Mouse (Mus musculus) heart, embryonic 14.5 days (tissue): ENCODE data around the gene Itga9. TPM values are rescaled to one million over a fixed set of nuclear protein-coding genes. Genes with fewer than 3 reads are reported as not detected.
A peak's percentile ranks its signal among the peaks of the same experiment; 100 is the strongest.

Experiments
- ATAC-seq: fragments of 200-750 bp; cut with Nextera tagmentation; 2 replicates; pipeline ENCODE4 v1.8.0; 2017; ENCODE audit warnings: low read depth, moderate TSS enrichment; ENCODE audit not compliant: insufficient number of reproducible peaks, insufficient read depth, low FRiP score
- H3K27ac ChIP-seq, 2 experiments: fragments of 200-500 bp in 1 of 2; fragments of 300-500 bp in 1 of 2; sonication (generic) in 1 of 2; replicated peaks in 1 of 2; 2 replicates each; pipeline ENCODE4 v1.5.1; 2012 to 2014; ENCODE audit warnings: low read depth in 2 of 2, low read length in 2 of 2, control low read depth in 1 of 2, mild to moderate bottlenecking in 1 of 2, mixed read lengths in 1 of 2; ENCODE audit not compliant: control insufficient read depth in 1 of 2, insufficient read depth in 1 of 2
- H3K27me3 ChIP-seq: fragments of 300-500 bp; sonication (generic); 2 replicates; pipeline ENCODE4 v1.6.1; 2014; ENCODE audit warnings: mild to moderate bottlenecking, low read length, control low read depth; ENCODE audit not compliant: control insufficient read depth, insufficient read depth
- H3K36me3 ChIP-seq: fragments of 300-500 bp; sonication (generic); 2 replicates; pipeline ENCODE4 v1.6.1; 2014; ENCODE audit warnings: mild to moderate bottlenecking, control low read depth, low read length, mixed read lengths; ENCODE audit not compliant: control insufficient read depth, insufficient read depth
- H3K4me1 ChIP-seq, 2 experiments: fragments of 200-500 bp in 1 of 2; fragments of 300-500 bp in 1 of 2; sonication (generic) in 1 of 2; 2 replicates each; pipeline ENCODE4 v1.6.1; 2012 to 2014; ENCODE audit warnings: low read length in 2 of 2, control low read depth in 1 of 2, mixed read lengths in 1 of 2; ENCODE audit not compliant: control insufficient read depth in 2 of 2, insufficient read depth in 2 of 2
- H3K4me2 ChIP-seq: fragments of 300-500 bp; sonication (generic); 2 replicates; pipeline ENCODE4 v1.6.1; 2014; ENCODE audit warnings: mild to moderate bottlenecking, low read length
- H3K4me3 ChIP-seq, 2 experiments: fragments of 200-500 bp in 1 of 2; fragments of 300-500 bp in 1 of 2; sonication (generic) in 1 of 2; 2 replicates each; pipeline ENCODE4 v1.5.1; 2012 to 2014; ENCODE audit warnings: low read length in 2 of 2, mild to moderate bottlenecking in 2 of 2, control low read depth in 1 of 2, low read depth in 1 of 2, moderate library complexity in 1 of 2; ENCODE audit not compliant: control insufficient read depth in 1 of 2, insufficient read depth in 1 of 2
- H3K9ac ChIP-seq: fragments of 300-500 bp; sonication (generic); 2 replicates; pipeline ENCODE4 v1.6.1; 2014; ENCODE audit warnings: mild to moderate bottlenecking, low read length
- H3K9me3 ChIP-seq: fragments of 300-500 bp; sonication (generic); 2 replicates; pipeline ENCODE4 v1.6.1; 2016; ENCODE audit warnings: low read length, control low read depth; ENCODE audit not compliant: control insufficient read depth
- WGBS: fragments of 180-500 bp; shearing (Covaris S2); extraction: QIAGEN DNeasy Blood & Tissue Kit; methylation state at CpG from one replicate; pipeline ENCODE4 v1.1.7; 2014; 5-methylcytosine and 5-hydroxymethylcytosine counted together
- polyA plus RNA-seq: library from polyadenylated mRNA; unstranded; fragments of >200 nt; fragmentation: Nextera tagmentation; extraction: Ambion mirVana; gene quantifications from 2 replicates; pipeline ENCODE4 v1.2.1, GENCODE M21; 2014

Gene Itga9
- polyA plus RNA-seq, 1 experiment from 2014 or later, result 15.2 TPM

DNA sequence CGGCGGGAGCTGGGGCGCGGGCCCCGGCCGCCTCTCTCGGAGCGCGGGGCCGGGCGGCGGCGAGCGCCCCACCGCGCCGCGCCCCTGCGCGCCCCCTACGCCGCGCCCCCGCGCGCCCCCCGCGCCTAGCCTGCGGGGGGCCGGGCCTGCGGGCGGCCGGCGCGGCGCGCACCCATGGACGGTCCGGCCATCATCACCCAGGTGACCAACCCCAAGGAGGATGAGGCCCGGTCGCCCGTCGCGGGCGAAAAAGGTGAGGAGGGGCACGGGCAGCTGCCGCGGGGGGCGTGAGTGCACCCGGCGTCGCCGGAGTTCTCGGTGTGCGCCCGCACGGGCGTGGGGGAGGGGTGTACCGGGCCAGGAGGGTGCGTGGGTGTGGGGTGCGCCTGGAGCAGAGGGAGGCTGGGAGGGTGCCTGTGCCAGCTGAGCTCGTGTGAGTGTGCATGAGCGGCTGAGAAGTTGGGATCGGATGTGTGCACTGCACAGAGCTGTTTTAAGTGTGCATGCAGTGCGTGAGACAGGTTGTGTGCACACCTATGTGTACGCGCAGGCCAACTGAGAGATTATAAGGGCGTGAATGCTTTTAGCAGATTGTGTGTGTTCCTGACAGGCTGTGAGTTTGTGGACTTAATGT is 320.3 kb downstream of the Itga9 start:
- Histone ChIP-seq H3K36me3 (no peaks in the 10 kb centered on the region), H3K9me3 (no peaks in the 10 kb centered on the region), H3K4me1 (peaks cover 9 to 26% of the 10 kb centered on the region in 2 experiments; a peak in 3 of 4 replicates), H3K27ac (peak overlapping the region in 1 of 2 experiments; percentile 69; a peak in 2 of 4 replicates), H3K9ac (peak overlapping the region; percentile 81), H3K27me3 (no peaks in the 10 kb centered on the region), H3K4me2 (peak overlapping the region; percentile 93), H3K4me3 (peak overlapping the region; percentile 82 to 87)
- 0 out of 2 replicates have a peak, but pooled peaks have one; percentile 3 for ATAC-seq
- WGBS, result 3% methylated on average over 28 of the region's 68 CpGs

DNA sequence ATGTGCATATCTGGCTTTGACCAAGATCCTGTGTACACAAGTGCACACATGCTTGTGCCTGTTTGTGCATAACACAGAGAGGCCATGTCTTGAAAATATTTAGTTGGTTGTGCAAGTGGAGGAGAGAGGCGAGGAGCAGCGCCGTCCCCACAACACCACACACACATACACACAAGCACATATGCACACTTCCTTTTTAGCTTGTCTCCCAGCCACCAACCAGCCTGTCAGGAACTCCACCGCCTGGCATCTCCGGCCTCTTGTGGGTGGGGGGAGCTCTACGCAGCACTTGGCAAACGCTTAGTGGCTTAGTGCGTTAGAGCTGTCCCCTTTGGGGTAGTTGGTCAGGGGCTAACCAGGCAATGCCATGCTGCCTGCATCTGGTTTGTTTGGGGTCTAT is 321.0 kb downstream of the Itga9 start:
- H3K9me3 ChIP-seq, result no peaks in the 10 kb centered on the region
- H3K27me3 ChIP-seq, result no peaks in the 10 kb centered on the region
- no peak for ATAC-seq
- H3K36me3 ChIP-seq, result no peaks in the 10 kb centered on the region
- H3K9ac ChIP-seq, result peak overlapping the region; percentile 81
- H3K4me3 ChIP-seq, result peak overlapping the region; percentile 82 to 87
- peaks cover 9 to 26% of the 10 kb centered on the region in 2 experiments; a peak in 3 of 4 replicates for H3K4me1 ChIP-seq
- H3K4me2 ChIP-seq, result peak overlapping the region; percentile 93
- H3K27ac ChIP-seq, result peak overlapping the region in 1 of 2 experiments; percentile 69; a peak in 2 of 4 replicates
- WGBS, result 24% methylated on average over 8 of the region's 8 CpGs

DNA sequence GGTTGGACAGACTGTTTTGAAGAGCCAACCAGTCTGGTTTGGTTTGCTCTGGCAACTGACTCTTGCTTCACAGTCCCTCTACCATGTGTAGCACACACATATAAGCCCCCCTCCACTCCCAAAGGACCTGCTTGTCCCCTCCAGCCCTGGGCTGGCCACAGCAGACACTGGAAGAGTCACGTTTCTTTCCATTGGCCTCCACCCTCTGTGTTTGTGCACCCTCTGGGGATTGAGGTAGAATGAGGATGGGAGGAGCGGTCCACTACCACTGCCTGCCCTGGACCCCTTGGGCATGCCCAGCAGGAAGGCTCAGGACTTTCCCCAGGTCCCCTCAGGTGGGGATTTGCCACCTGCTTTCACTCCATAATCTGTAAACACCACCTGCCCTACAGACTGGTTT is 321.5 kb downstream of the Itga9 start:
- no peak for ATAC-seq
- Histone ChIP-seq H3K36me3 (no peaks in the 10 kb centered on the region), H3K4me1 (peaks cover 9 to 26% of the 10 kb centered on the region in 2 experiments; a peak in 3 of 4 replicates), H3K4me2 (peak overlapping the region; percentile 93), H3K9me3 (no peaks in the 10 kb centered on the region), H3K4me3 (0 out of 4 replicates have a peak overlapping the region, but pooled peaks of 1 of the 2 experiments have one; percentile 87), H3K9ac (peak overlapping the region; percentile 81; the same call in 1 of the 2 replicates), H3K27me3 (no peaks in the 10 kb centered on the region), H3K27ac (no peak overlapping the region)
- 51% methylated on average over 2 of the region's 2 CpGs for WGBS

DNA sequence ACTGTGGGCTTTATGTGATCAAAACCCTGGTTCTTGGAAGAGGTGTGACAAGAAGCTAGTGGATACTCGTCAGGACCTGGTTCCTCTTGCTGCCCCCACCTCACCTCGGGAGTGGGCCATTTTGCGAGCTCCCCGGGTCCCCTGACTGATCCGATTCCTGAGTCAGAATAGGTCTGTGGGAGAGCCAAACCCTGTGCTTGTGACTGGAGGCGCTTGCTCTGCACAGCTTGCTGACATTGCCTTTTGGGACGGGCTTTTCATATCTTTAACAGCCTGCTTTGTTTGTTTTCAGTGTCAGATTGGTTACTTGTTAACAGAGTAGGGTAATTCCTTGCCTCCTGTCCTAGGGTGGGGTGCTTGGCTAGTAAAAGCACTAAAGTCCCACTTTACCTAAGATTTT is 322.2 kb downstream of the Itga9 start:
- ATAC-seq, result no peak
- 0 out of 2 replicates have a peak overlapping the region, but pooled peaks have one; percentile 21 for H3K9ac ChIP-seq
- peaks cover 9 to 26% of the 10 kb centered on the region in 2 experiments; a peak in 3 of 4 replicates for H3K4me1 ChIP-seq
- WGBS, result 58% methylated on average over 7 of the region's 7 CpGs
- no peaks in the 10 kb centered on the region for H3K27me3 ChIP-seq
- H3K9me3 ChIP-seq, result no peaks in the 10 kb centered on the region
- no peak overlapping the region for H3K4me2 ChIP-seq
- H3K36me3 ChIP-seq, result no peaks in the 10 kb centered on the region
- H3K4me3 ChIP-seq, result no peak overlapping the region
- no peak overlapping the region for H3K27ac ChIP-seq

DNA sequence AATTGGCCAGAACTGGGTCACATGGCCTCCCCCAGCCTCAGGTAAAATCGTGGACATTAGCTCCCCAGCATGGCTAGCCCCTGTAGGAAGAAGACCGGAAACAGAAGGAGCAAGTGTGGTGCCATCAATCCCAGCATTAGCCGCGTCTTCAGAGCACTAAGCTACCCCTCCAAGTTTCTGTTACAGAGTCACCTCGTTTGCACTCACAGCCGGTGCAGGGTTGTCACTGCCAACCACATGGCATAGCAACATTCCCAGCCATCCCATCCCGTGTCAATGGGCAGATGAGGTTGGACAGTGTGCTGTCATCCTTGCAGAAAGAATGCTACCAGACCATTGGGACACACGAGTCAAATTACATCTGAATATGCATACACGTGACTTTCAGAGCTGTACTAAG is 324.1 kb downstream of the Itga9 start:
- H3K36me3 ChIP-seq, result no peaks in the 10 kb centered on the region
- no peak overlapping the region for H3K9ac ChIP-seq
- 67% methylated on average over 9 of the region's 9 CpGs for WGBS
- H3K4me2 ChIP-seq, result no peak overlapping the region
- no peaks in the 10 kb centered on the region for H3K27me3 ChIP-seq
- H3K9me3 ChIP-seq, result no peaks in the 10 kb centered on the region
- H3K27ac ChIP-seq, result no peak overlapping the region
- H3K4me1 ChIP-seq, result peaks cover 9 to 28% of the 10 kb centered on the region in 2 experiments
- no peak for ATAC-seq
- no peak overlapping the region for H3K4me3 ChIP-seq

DNA sequence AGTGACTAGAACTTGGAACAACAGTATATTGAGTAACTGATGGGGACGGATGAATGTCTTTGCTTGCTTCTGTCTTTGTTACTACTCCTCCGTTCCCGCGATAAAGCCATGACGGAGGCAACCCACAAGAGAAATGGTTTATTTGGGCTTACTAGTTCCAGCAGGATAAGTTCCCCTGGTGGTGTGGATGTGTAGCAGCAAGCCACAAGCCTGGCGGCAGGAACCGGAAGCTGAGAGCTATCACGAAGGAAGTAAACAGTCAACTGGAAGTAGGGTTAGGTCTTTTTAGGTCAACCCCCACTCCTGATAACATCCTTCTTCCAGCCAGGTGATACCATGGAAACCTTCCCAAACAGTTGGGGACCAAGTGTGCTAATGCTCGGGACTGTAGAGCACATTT is 327.3 kb downstream of the Itga9 start:
- Histone ChIP-seq H3K9ac (no peak overlapping the region), H3K4me2 (no peak overlapping the region), H3K4me1 (peaks cover 15 to 27% of the 10 kb centered on the region in 2 experiments), H3K27me3 (no peaks in the 10 kb centered on the region), H3K27ac (no peak overlapping the region), H3K36me3 (no peaks in the 10 kb centered on the region), H3K4me3 (no peak overlapping the region), H3K9me3 (no peaks in the 10 kb centered on the region)
- WGBS, result 77% methylated on average over 9 of the region's 9 CpGs
- ATAC-seq, result no peak

DNA sequence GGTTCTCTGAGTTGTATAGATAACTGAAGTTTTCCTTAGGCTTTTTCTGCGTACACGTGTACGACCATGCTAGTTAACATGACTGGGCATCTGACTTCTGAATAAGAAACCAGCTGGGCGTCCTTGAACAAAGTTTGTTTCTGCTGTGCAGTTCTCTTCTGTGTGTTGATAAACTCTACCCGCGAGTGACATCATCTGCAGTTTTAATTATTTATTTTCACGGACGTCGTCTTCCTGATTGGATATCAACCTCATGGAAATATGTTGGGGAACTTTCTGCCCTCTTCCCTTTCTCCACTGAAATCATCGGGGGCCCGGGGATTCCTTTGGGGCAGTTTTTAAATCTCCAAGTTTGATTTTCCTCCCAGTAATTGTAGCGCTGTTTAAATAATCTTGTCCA is 327.8 kb downstream of the Itga9 start:
- ATAC-seq, result no peak
- Histone ChIP-seq H3K4me2 (no peak overlapping the region), H3K36me3 (no peaks in the 10 kb centered on the region), H3K4me1 (peaks cover 17 to 30% of the 10 kb centered on the region in 2 experiments), H3K27me3 (no peaks in the 10 kb centered on the region), H3K9ac (no peak overlapping the region), H3K4me3 (no peak overlapping the region), H3K27ac (no peak overlapping the region), H3K9me3 (no peaks in the 10 kb centered on the region)
- 68% methylated on average over 12 of the region's 12 CpGs for WGBS
